Mouse (Mus musculus): Measurements from ENCODE around the gene Dctpp1.

Gene Dctpp1

DNA sequence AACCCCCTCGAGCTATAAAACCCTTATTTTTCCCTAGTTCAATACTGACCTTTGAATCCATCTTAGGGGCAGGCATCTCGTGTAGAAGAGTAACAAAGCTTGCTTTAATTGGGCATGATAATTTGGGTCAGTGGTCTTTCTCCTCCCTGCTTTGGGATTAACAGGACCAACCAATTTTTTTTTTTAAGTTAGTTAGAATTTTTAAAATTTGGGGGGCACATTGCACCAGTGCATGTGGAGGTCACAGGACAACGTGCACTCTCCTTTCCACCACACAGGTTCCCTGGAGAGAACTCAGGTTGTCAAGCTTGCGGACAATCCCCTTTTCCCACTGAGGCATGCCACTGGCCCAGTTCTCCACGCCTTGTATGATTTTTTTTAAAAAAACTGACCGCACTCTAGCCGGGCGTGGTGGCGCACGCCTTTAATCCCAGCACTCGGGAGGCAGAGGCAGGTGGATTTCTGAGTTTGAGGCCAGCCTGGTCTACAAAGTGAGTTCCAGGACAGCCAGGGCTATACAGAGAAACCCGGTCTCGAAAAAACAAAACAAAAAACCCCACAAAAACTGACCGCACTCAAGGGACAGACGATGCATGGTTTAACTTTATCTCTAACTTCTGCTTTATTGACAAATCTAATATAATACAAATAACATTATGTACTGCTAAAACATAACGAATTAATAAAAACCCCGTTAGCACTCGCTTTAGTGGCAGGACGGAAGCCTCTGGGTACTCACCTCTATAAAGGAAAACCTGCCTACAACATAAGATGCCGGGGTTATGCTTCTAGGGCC lies 28.5 kb downstream of the Dctpp1 start:
- no peak for DNase-seq (ENCODE audit: low read depth, low spot score)

DNA sequence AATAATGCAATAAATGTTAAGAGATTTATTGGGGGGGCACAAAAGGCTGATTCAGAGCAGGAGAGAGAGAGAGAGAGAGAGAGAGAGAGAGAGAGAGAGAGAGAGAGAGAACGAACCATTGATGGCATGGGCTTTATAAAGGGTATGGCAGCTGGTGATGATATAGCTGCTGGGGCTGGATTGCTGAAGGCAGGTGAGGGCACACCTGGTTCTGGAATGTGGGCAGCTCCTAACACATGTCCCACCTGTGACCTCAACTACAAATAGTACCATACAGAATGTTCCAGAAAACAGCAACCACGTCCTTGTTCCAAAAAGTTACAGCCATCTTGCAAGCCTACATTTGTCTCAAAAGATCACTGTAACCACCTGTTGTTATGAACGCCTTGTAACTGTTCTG lies 29.1 kb downstream of the Dctpp1 start:
- no peak for DNase-seq (ENCODE audit: low read depth, low spot score)

DNA sequence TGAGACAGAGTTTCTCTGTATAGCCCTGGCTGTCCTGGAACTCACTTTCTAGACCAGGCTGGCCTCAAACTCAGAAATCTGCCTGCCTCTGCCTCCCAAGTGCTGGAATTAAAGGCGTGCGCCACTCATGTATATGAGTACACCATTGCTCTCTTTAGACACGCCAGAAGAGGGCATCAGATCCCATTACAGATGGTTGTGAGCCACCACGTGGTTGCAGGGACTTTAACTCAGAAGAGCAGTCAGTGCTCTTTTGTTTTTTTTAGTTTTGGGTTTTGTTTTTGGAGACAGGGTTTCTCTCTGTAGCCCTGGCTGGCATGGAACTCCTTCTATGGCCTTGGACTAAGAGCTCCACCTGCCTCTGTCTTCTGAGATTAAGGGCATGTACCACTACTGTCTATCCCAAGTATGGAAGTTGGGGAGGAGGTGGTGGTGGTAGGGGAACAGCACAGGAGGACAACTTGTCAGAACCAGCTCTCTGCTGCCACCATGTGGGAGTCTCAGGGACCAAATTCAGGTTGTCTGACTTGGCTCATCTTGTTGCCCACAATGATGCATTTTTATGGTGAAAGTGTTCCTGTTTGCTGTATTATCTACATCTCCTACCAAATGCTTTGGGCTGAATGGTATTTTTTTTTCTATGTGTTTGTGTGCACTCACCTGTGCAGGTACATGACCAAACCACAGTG lies 31.8 kb downstream of the Dctpp1 start:
- DNase-seq (ENCODE audit: low read depth, low spot score) = no peak

DNA sequence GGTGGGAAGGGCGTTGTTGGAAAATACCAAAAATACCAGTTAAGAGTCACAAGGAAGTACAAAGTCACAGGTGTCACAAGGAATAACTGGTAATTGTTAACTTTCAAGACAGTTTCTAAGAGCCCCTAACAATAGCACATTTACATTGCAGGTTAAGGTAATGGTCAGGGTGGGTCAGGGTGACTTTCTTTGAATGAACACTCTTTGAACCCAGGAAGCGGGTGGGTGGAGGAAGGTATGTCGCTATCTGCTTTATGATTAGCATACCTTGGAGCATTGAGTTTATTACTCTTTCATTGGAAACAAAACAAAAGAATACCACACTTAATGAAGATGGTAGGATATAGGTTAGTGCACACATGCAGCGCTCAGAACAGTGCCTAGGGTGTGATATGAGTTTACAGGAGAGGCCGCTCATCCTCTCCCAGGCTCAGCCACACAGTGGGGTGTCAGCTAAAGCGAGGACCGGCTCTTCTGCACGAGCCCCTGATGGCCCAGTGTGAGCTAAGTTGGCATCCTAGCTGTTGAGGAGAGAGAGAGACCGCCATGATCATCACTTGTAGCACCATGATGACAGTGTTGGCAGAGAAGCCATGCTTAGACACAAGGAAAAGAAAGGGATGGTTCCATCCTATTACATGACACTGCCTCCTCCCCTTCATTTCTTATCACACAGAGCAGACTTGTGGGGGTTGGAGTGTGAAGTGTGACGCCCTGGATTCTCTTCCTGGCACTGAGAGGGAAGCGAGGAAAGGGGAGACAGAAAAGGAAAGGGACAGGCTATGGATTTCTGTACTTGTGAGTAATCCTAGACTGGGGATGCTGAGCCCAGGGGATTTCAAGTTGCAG lies 35.1 kb downstream of the Dctpp1 start:
- DNase-seq (ENCODE audit: low read depth, low spot score) = no peak

- DNase-seq (ENCODE audit: low read depth, low spot score) = no peak
Observed at GRCm38 (mm10) chr7:127224616-127225015, 35.9 kb downstream of the Dctpp1 start.

DNA sequence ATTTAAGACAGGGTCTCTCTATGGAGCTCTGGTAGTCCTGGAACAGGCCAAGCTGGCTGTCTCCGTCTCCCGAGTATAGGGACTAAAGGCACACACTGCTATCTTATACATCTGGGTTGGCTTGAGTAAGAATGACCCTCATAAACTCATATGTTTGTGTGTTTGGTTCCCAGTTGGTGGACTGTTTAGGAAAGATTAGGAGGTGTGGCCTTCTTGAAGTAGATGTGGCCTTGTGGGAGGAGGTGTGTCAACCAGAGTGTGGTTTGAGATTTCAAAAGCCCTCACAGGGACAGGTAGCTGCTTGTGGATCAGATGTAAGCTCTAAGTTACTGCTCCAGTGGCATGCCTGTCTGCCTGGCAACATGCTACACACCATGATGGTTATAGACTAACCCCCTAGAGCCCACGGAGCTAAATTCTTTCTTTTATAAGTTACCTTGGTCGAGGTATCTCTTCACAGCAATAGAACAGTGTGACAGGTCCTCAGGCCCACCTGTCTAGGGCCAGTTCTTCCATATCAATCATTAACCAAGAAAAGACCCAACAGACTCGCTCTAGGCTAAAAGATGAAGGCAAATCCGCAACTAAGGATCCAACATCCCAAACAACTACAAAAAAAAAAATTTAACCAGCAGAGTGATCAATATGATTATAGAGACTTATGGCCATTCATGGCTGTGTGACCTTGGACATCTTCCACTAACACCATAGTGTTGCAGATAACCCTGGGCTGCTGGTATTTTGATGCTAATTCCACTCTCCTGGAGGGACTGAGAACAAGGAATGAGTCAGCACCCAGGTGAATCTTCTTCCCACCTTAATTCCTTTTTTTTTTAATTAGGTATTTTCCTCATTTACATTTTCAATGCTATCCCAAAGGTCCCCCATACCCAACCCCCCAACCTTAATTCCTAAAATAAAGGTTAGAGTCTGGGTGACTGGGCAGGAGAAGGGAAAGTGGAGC lies 36.7 kb downstream of the Dctpp1 start:
- no peak for DNase-seq (ENCODE audit: low read depth, low spot score)

GRCm38 (mm10) chr7:127223106-127223505 lies 37.4 kb downstream of the Dctpp1 start:
- DNase-seq (ENCODE audit: low read depth, low spot score) = no peak

- DNase-seq (ENCODE audit: low read depth, low spot score) = no peak
Observed at GRCm38 (mm10) chr7:127220440-127220839, 40.1 kb downstream of the Dctpp1 start.

GRCm38 (mm10) chr7:127218670-127219069 lies 41.8 kb downstream of the Dctpp1 start:
- DNase-seq (ENCODE audit: low read depth, low spot score) = no peak

DNA sequence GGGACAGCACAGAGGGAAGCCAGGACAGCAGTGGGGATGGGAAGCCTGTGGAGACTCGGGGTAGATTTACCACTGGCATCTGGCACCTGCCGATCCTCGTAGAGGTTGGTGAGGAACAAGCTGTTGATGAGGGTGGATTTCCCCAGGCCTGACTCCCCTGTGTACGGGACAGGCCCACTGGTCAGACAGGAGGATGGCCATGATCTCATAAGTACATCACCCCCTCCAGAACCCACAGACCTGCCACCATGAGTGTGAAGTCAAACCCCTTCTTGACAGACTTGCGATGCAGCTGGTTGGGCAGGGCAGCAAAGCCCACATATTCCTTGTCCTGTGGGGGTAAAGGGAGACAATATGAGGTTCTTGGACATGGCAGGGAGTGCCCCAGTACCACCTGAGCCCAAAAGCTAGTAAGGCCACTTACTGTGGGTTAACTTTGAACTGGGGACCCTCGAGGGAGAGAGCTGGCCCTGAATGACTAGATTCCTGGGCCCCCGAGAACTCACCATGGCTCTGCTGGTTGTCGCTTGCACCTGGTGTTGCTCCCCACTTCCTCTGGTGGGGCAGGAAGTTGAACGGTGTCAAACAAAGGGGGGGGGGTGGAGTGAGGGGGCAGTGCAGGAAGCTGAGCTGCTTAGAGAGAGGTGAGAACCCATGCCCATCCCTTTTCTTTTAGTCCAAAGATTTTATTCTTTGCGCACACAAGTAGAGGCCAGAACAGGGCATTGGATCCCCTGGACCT lies 42.4 kb downstream of the Dctpp1 start:
- DNase-seq (ENCODE audit: low read depth, low spot score) = no peak

DNA sequence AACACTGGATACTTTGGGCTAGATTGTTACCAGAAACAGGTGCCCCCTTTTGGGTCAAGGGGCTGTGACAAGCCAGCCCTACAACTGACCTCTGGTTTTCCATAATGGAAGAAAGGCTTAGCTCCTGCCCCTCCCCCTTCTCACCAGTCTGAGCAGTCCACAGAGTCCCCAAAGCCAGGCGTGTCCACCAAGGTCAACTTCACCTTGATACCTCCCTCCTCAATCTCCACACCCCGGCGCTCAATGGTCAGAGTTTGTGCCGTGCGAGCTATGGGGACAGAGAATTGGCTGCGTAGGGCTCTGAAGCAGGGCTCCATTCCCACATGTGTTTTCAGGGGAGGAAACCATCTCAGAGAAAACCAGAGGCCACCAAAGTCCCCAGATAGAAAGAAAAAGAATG lies 43.0 kb downstream of the Dctpp1 start:
- no peak for DNase-seq (ENCODE audit: low read depth, low spot score)

DNA sequence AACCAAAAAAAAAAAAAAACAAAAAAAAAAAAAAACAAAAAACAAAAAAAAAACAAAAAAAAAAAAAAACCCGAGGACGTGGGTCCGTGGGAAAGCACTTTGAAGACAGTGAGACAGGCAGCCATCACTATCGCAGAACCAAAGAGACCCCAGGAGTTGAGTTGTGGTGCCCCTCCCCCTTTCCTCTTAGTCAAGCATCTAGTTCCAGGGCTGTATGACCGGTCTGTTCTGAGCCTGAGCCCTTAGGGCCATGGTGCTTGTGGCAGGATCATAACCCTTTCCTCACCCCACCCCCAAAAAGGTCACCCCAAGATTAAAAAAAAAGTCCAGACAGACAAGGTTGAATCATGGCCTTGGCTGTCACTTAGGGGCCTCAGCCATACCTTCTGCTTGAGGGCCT lies 44.2 kb downstream of the Dctpp1 start:
- DNase-seq (ENCODE audit: low read depth, low spot score) = no peak

DNA sequence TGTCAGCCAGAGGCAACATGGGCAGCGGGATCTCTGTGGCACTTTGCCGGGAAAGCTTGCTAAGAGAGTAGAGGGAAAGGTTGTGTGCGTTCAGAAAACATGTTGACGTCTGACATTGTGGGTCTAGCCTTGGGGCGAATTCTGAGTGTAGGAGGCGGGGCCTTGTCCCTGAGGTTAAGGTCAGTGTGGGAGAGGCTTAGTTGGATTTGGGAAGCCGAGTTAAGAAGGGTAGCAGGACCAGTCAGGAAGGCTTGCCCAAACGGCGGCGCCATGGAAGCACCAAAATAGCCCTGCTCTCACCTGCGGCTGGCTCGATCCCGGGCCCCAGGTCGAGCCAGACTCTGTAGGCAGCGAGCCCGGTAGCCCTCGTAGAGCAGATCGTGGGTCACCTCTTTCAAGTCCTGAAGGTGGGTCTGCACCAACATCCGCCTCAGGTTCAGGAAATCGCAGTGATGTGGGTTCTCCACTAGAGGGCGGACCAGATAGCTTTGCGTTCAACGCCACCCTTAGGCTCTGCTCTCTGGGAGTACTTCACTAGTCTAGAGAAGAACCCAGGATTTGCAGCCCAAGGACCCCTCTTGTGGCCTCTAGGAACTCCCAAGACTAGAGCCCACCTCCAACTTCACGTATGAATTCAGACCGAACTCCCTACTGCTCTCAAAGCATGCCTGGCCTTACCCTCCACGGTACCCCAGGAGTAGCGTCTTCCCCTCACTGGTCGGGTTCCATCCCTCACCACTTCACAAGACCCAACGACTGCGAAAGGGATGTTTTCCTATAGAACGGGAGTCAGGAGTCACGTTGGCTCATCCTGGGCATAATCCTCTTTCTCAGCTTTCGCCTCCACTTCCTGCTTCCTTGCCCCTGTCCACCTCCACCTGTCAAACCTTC lies 45.3 kb downstream of the Dctpp1 start:
- no peak for DNase-seq (ENCODE audit: low read depth, low spot score)

DNA sequence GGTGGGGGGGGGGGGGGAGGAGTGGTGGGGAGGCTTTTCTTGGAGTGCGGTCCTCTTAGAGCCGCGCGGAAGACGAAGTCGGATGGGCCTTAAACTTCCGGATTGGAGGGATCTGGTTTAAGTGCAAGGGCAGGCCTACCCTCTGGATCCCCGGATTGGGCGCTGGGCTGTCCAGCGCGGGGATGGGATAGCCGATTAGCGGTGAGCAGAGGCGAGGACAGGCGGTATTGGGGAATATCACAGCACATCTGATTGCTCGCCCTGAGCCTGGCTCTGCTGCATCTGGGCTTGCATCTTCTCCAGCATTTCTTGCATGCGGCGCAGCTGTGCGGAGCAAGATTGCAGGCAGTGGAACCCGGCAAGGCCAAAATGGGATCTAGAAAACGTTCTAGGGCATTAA lies 46.0 kb downstream of the Dctpp1 start:
- DNase-seq (ENCODE audit: low read depth, low spot score) = no peak

- no peak for DNase-seq (ENCODE audit: low read depth, low spot score)
Observed at GRCm38 (mm10) chr7:127213930-127214329, 46.6 kb downstream of the Dctpp1 start.

DNA sequence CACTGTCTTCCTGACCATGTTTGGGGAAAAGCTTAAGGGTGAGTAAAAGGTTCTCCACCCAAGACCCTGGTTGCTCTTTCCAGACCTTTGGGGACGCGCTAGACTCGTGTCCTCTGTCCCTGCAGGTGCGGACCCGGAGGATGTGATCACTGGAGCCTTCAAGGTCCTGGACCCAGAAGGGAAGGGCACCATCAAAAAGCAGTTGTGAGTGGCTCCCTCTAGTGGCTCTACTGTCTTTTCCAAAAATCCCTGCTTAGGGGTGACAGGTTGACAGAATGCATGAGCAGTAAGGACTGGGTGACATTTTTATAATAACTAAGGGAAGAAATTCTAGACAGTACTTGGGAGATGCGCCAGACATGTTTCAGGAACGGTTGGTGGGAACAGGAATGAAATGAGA lies 47.0 kb downstream of the Dctpp1 start:
- no peak for DNase-seq (ENCODE audit: low read depth, low spot score)

- no peak for DNase-seq (ENCODE audit: low read depth, low spot score)
Observed at GRCm38 (mm10) chr7:127212432-127213250, 47.9 kb downstream of the Dctpp1 start.

DNA sequence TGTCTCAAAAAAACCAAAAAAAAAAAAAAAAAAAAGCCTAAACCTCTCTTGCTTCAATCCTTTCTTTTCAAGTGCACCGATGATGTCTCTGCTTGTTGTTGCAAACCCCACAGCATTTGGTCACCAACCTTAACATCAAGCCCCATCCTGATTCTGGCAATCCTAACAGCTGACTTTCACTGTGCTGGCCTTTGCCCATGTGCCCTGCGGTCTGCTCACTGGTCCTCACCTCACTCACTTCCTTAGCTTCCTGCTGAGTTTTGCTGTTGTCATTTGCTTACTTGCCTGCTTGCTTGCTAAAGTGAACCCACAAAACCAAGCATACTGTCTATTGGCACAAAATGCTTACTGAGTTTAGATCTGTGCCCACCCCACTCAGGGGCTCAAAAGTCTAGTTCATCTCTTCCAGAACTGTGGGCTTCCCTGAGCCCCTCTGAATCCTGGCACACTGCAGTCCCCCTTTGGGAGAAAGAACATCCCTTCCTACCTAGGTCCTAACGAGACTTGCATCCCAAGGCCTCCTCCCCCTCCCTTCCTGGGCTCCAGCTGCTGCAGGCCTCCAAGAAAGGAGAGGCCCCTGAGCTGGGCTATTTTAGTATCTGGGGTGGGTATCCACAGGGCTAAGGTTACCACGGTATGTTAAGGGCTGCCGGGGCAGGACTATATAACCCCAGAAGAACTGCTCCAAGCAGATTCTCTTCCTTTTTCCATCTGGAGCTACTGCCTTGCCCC lies 49.3 kb downstream of the Dctpp1 start:
- DNase-seq (ENCODE audit: low read depth, low spot score) = no peak
